Mouse (Mus musculus) 416B (cell line): ENCODE measurements around the gene Dhx16.
"Not testable (repeated sequence)": the region's sequence is repeated elsewhere in the genome, so short reads cannot be mapped to it uniquely, and the experiment has no call there.

Source experiments
- DNase-seq: peaks from one replicate; pipeline ENCODE4 v3.0.0; 2011; ENCODE audit warnings: low read depth

Gene Dhx16

DNA sequence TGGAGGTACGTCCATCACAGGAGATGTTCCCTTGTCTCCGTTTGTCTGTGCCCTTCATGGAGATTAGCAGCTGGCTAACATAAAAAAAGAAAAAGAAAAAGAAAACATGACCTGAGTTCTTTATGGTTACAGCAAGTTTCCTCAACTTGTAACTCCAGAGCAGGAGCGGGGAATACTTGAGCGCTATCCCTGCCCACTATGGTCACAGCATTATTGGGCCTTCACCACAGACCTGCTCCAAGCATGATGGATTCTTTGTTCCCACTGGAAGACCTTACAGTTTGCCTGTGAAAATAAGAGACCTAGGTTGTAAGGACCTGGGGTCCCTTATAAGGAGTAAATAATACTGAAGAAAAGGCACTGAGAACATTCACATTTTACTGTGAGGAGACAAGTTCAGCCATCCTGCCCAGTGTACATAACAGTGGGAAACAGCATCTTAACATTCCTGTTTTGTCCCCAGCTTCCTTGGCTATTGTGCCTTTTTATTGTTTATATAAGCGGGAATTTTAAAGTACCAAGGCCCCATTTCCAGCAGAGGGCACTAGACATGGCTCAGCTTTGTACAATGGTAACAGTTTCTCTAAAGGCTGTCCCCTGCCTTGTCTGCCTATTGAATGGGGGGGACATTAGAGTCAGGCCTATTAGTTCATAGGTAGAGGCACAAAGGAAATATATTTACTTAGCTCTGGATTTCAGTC lies 41.4 kb downstream of the Dhx16 start:
- peak; percentile 71 for DNase-seq

DNA sequence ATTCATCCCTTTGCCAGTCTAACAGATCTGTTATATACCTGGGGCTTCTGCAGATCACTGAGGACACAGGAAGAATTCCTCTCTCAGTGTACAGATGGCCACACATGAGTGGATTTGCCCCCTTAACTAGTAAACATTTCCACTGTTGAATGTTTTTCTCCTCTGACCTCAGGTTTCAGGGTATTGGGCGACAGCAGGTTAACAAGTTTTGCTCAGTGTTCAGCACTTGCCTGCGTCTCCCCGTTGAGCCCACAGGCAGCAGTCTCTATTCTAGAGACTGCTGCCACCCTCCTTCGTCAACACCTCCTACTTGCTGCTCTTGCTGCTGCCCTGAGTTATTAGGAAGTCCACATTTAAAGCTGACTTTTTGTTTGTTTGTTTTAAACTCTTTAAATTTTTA lies 42.1 kb downstream of the Dhx16 start:
- no peak for DNase-seq

DNA sequence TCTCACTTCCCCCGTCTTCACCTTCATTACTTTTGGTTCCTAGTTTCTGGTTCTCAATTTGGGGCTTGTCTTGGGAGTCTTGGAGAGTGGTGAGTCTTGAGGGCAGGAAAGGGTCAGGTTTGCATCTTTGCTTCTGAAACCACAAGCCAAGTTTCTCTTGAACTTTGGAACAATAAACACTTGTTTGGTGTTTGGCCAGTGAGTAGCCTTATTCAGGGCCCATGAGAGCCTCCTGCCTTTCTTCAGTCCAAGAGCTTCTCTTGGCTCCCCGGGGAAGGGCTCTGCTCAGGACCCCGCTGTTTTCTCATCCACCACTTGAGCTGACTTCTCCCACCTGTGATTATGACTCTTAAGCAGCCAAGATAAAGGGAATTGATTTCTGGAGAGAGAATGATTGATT lies 42.9 kb downstream of the Dhx16 start:
- no peak for DNase-seq

DNA sequence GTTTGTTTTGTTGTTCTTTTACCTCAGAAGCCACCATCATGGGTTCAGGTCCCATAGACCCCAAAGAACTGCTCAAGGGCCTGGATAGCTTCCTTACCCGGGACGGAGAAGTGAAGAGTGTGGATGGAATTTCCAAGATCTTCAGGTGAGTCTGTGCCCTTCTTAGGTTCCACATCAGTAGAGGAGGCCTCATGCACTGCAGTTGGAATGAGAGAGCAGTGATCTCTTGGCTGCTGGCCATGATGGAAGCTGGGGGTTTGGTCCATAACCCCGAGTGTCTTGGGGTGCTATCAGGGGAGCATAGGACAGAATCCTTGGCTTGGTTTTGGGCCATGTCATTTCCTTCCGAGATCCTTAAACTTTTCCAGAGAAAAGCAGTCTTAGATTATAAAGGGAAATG lies 43.7 kb downstream of the Dhx16 start:
- no peak for DNase-seq

DNA sequence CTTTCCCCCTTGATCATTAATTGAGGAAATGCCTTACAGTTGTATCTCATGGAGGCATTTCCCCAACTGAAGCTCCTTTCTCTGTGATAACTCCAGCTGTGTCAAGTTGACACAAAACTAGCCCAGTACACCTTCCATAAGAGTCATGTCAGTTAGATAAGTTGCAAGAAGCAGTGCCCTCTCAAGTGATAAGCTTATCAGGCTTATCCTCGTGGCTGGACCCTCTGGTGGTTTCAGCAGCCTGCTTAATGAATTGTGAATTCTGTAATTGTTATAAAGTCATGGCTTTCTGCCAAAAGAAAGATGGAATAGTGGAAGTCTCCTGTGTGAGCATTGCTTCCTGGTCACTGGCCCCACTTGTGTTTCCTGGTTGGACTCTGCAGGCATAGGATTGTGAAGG lies 47.9 kb downstream of the Dhx16 start:
- DNase-seq: no peak

DNA sequence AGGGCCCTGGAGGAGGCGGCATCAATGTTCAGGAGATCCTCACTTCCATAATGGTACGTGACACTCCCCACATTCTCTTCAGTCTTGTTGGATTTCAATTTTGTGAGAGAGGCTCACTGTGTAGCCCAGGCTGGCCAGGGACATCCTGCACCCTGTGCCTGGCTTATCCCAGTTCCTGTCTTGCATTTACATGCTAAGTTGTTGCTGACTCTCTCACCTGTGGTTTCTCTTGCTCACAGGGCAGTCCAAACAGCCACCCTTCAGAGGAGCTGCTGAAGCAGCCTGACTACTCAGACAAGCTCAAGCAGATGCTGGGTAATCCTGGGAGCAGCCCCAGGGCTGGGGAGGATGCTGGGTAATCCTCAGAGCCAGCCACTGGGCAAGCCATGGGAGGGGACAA lies 49.9 kb downstream of the Dhx16 start:
- DNase-seq: no peak

DNA sequence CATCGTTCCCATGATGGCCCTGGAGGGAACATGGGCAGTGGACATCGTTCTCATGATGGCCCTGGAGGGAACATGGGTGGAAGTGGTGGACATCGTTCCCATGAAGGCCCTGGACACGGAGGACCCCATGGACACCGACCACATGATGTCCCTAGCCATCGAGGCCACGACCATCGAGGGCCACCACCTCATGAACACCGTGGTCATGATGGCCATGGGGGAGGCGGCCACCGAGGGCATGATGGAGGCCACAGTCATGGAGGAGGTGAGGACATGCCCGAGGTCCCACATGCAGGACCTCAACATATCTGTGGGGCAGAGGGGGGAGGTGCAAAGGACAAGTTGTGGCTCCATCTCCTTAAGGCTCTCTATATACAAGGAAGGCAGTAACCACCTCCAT lies 51.0 kb downstream of the Dhx16 start:
- no peak for DNase-seq

DNA sequence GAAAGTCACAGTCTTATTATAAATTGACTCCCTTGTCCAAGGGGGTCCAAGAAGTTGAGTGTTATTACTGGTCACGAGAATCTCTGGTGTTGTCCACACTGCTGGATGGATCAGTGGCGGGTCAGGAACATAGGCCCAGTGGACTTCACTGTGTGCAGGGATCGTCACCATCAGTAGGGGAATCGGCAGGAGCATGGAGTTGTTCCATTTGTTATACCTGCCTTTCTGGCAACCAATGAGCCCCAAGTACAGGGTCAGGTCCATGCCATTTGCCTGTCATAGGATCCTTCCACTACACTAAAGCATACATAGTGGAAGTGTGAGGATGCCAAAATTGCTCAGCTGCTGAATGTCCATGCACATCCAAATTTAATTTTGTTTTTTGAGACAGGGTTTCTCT lies 53.0 kb downstream of the Dhx16 start:
- DNase-seq: no peak

DNA sequence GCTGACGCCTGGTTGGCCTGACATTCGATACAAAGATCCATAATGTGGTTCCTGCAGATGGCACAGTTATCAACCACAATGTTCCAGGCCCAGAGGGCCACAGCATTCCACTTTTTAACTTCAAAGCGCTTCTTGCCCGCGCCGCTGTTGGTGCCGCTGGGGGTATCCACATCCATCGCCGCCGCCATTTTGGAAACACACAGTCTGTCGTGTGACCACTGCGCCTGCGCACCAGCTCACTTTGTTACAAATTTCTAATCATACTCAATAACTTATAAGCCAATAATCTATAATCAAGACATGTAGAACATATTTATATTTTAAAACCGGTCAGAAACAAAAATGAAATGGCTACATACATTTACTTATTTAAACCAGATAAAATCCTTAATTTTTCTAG lies 56.1 kb downstream of the Dhx16 start:
- DNase-seq: not testable (repeated sequence)

DNA sequence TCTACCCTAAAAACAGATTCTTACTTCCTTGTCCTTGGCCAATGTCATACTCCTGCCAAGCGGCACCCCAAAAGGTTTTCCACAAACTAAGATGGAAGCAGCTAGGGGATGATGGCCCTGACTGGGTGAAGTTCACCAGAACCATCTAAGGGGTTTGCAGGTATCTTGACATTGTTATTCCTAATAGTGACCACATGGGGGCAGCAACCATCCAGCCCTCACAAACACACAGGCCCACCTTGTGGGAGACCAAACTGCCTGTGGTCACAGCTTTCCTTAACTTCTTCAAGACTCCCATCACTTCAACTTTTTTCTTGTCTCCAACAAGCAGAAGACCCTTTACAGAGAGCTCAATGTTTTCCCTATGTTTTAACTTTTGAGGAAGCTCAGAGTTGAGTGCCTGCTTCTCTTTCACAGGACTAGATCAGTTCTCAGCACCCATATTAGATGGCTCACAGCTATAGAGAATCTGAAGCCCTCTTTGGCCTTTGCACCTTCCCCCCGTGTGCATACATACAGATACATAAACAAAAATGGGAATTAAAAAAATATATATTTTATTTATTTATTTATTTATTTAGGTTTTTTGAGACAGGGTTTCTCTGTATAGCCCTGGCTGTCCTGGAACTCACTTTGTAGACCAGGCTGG lies 58.2 kb downstream of the Dhx16 start:
- DNase-seq: peak; percentile 86

DNA sequence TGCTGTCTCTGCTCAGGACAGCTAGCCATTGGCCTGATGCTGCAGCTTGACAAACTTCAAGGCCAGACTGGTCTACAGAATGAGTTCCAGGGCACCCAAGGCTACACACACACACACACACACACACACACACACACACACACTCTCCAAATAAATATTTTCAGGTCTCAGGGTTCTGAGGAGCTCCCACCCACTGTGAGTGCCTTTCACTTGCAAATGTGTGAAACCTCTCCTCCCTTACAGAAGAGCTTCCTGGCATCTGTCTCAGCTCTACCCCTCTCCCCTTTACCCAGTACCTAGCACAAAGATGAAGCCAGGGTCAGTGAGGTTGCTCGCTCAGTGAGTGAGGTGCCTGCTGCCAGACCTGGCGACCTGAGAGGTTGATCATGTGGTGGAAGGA lies 59.5 kb downstream of the Dhx16 start:
- no peak for DNase-seq

DNA sequence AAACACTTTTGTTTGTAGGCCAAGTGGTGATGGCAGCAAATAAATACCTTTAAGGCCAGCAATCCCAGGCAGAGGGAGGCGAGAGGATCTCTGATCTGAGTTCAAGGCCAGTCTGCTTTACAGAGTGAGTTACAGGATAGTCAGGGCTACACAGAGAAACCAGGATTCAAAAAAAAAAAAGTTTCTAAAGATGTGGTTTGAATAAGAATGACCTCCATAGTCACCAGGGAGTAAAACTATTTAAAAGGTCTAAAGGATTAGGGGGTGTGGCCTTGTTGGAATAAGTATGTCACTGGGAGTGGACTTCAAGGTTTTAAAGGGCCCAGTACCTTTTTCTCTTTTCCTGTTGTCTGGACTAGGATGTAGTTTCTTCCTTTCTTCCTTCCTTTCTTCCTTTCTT lies 60.3 kb downstream of the Dhx16 start:
- no peak for DNase-seq
